Mouse (Mus musculus) skeletal muscle tissue, adult 2 months (tissue): ENCODE measurements around the gene Gm3468.
A peak's percentile ranks its signal among the peaks of the same experiment; 100 is the strongest.
"Not testable (repeated sequence)": the region's sequence is repeated elsewhere in the genome, so short reads cannot be mapped to it uniquely, and the experiment has no call there.

Experiments used
- DNase-seq: peaks from one replicate; pipeline ENCODE4 v3.0.0-alpha.2; 2012; ENCODE audit warnings: low read depth, low spot score

Gm3468 gene

DNA sequence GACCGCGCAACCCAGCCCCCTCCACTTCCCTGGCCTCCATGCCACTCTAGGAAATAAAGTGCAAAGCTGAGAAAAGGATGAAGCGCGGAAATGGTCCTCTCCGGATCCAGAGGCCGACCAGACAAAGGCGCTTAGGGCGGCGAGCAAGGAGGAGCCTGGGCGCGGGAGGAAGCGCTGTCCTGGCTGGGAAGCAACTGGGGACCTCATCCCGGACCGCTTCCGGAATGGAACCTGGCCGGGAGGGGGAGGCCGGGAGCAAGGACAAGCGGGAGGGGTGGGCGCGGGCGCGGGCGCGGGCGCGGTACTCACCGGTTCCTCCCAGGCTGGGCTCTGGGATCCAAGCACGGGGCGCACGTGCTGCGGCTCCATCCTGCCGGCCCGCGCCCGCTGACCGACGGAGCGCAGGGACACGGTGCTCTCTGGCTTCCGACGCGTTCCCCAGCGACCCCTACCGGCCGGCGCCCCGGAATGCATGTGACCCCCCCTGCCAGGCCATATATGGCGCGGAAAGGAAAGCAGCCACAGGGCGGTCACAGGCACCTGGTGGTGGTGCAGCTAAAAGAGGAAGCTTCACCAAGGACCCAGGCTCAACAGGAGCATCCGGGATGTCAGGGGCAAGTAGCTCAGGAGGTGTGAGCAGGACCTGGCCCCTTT is at the start of gene Gm3468:
Gm3468 (minus strand) TSS at position 394 of the 654 bp plus-strand sequence.
- DNase-seq, result peak; percentile 0

DNA sequence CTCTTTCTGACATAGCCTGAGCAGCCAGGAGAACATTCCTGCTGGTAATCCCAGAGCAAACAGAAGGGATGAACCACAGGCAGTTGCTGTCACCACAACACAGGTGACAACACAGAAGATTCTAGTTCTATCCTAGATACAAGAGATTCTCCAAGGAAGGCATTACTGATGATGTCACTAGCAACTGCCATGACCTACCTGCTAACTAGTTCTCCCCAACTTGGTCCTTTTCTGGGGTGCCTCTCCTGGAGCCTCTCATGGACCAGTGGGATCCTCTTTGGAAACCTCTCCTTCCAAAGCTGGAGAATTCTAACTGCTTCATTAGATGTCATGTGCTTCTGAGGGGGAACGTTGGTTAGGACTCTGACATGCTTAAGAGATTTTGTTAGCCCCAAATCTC is 17.2 kb upstream of the Gm3468 start, which contains the start of gene Gm3476:
Gm3476 (minus strand) TSS at position 101 of the 400 bp plus-strand sequence.
- not testable (repeated sequence) for DNase-seq

DNA sequence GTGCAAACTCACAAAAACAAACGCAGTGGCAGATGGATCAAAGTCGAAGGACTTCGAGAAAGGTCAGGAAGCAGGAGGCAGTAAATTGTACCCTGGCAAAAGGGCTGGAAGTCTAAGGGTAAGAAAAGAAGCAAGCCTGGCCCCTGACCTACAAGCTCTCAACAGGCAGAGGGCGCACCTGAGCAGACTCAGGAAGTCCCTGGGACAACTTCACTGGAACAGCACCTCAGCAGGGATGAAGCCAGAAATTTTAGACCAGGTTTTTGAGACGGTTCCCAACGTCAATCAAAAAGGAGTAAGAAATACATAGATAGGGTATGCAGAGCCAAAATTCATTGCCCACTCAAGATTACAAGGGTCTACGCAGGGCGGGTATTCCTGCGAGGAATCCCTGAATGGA is 965 bp downstream of the Gm3468 start:
- DNase-seq, result not testable (repeated sequence)

DNA sequence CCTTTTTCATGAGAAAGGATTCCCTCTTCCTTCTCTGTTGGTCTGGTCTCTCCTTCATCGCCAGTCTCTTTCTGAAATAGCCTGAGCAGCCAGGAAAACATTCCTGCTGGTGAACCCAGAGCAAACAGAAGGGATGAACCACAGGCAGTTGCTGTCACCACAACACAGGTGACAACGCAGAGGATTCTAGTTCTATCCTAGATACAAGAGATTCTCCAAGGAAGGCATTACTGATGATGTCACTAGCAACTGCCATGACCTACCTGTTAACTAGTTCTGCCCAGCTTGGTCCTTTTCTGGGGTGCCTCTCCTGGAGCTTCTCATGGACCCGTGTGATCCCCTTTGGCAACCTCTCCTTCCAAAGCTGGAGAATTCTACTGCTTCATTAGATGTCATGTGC is 14.6 kb downstream of the Gm3468 start, which contains the start of gene Gm8206:
Gm8206 (minus strand) TSS at position 101 of the 400 bp plus-strand sequence.
- not testable (repeated sequence) for DNase-seq

DNA sequence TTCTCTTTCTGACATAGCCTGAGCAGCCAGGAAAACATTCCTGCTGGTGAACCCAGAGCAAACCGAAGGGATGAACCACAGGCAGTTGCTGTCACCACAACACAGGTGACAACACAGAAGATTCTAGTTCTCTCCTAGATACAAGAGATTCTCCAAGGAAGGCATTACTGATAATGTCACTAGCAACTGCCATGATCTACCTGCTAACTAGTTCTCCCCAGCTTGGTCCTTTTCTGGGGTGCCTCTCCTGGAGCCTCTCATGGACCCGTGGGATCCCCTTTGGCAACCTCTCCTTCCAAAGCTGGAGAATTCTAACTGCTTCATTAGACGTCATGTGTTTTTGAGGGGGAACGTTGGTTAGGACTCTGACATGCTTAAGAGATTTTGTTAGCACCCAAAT is 50.3 kb downstream of the Gm3468 start, which contains the start of gene Gm6337:
Gm6337 (minus strand) TSS at position 101 of the 400 bp plus-strand sequence.
- DNase-seq, result not testable (repeated sequence)
